Mouse (Mus musculus) urinary bladder, adult 2 months (tissue): ENCODE measurements around the gene Gtse1. TPM values are rescaled to one million over a fixed set of nuclear protein-coding genes. Genes with fewer than 3 reads are reported as not detected.

Source experiments
- DNase-seq: peaks from one replicate; pipeline ENCODE4 v3.0.0; 2022; ENCODE audit warnings: low spot score
- polyA plus RNA-seq: library from polyadenylated mRNA; depleted of rRNA; stranded (reverse); fragments of >200 nt; gene quantifications from 2 replicates; pipeline ENCODE4 v1.2.3, GENCODE M21; 2012; rRNA removed

Gtse1 gene
- polyA plus RNA-seq, 1 experiment: 7.2 TPM

GRCm38 (mm10) chr15:85921855-85922254 is 62.3 kb downstream of the Gtse1 start:
- DNase-seq: no peak

Other genes starting within 250 kb of the Gtse1 start
- 6.9 and 7.8 TPM in 2 replicates for gene Ppara, start 124.8 kb upstream of the Gtse1 start, polyA plus RNA-seq
- gene Cdpf1, start 48.0 kb upstream of the Gtse1 start, polyA plus RNA-seq: 29.2 and 37.6 TPM in 2 replicates
- gene Pkdrej, start 38.0 kb upstream of the Gtse1 start, polyA plus RNA-seq: 0.45 and 0.56 TPM in 2 replicates
- gene Ttc38, start 27.4 kb upstream of the Gtse1 start, polyA plus RNA-seq: 19.7 and 27.5 TPM in 2 replicates
- 34.5 and 40.4 TPM in 2 replicates for gene Trmu, start 19.6 kb downstream of the Gtse1 start, polyA plus RNA-seq
- gene Celsr1, start 174.0 kb downstream of the Gtse1 start, polyA plus RNA-seq: 0.80 and 1.0 TPM in 2 replicates
- gene Gramd4, start 197.9 kb downstream of the Gtse1 start, polyA plus RNA-seq: 13.2 and 17.5 TPM in 2 replicates